ENCODE assay signal across 8 mouse cellular contexts in the genomic region with DNA sequence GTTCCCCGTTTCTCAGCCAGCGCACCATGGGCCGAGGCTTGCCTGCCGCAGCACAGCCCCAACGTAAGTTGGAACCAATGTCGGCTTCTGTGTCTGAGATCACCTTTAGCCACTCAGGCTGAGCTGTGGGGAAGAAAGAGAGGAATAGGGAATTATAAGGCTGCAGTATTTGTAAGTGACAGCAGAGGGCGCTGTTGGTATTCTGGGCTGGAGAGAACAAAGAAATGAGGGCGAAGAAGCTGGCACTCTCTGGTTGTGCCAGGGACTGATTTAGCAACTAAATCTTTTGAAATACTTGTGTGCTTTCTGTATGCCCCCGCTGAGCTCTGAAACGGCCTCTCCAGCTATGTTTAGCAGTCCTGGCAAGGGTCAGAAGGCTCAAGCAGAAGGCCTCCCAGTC. TPM values are rescaled to one million over a fixed set of nuclear protein-coding genes. Genes with fewer than 3 reads are reported as not detected.
DNase-seq lines count a peak whose midpoint lies in the region; ATAC-seq and TF ChIP-seq lines count a peak whose summit lies in the region.

No protein-coding gene starts in this region.

- H3K4me3 ChIP-seq in embryonic fibroblast, embryonic 13.5 days (ENCODE audit: insufficient read depth, low read length), result no peak overlapping the region
- H3K4me3 ChIP-seq in hindbrain, embryonic 16.5 days (ENCODE audit: low read length), result no peak overlapping the region
- H3K4me3 ChIP-seq in midbrain, embryonic 15.5 days, result no peak overlapping the region
- H3K4me3 ChIP-seq in small intestine, adult 2 months (ENCODE audit: low read depth, low read length), result no peak overlapping the region

- H3K27ac ChIP-seq in embryonic fibroblast, embryonic 13.5 days (ENCODE audit: insufficient read depth, low read length), result no peak overlapping the region
- peak overlapping the region; percentile 60 for H3K27ac ChIP-seq in hindbrain, embryonic 16.5 days (ENCODE audit: low read depth, low read length)
- H3K27ac ChIP-seq in midbrain, embryonic 15.5 days, result peak overlapping the region; percentile 81
- H3K27ac ChIP-seq in small intestine, adult 2 months (ENCODE audit: insufficient read depth, low read depth, low read length), result no peak overlapping the region

- intact Hi-C loops in left cerebral cortex, postnatal 14 days (cut with DNase I), result loop anchor here (1.0 to 10.0 kb wide), 2 partner anchors 68 to 219 kb away; partner anchors contain the start of gene Nfasc

- DNase-seq in heart, adult 8-10 months (ENCODE audit: low spot score), result peak; percentile 53
- no peak for DNase-seq in heart, adult 11 months
- DNase-seq in brain, embryonic 14.5 days (ENCODE audit: low read depth), result peak; percentile 94
- DNase-seq in left cerebral cortex, postnatal 14 days (ENCODE audit: low spot score in 2 of 2), result peak; percentile 90 to 91

- H3K36me3 ChIP-seq in hindbrain, embryonic 16.5 days (ENCODE audit: control insufficient read depth, insufficient read depth, low read length), result peaks cover 19% of the 10 kb centered on the region
- no peaks in the 10 kb centered on the region; the same call in 1 of the 2 replicates for H3K36me3 ChIP-seq in midbrain, embryonic 15.5 days (replicated peaks)
- no peaks in the 10 kb centered on the region for H3K36me3 ChIP-seq in small intestine, adult 2 months (ENCODE audit: control insufficient read depth, insufficient read depth, low read length)

- H3K27me3 ChIP-seq in hindbrain, embryonic 16.5 days (replicated peaks; ENCODE audit: control insufficient read depth, insufficient read depth, low read length), result no peaks in the 10 kb centered on the region
- H3K27me3 ChIP-seq in midbrain, embryonic 15.5 days (replicated peaks), result no peaks in the 10 kb centered on the region
- H3K27me3 ChIP-seq in small intestine, adult 2 months (ENCODE audit: control insufficient read depth, insufficient read depth, low read length), result no peaks in the 10 kb centered on the region

- no peaks in the 10 kb centered on the region for H3K9me3 ChIP-seq in hindbrain, embryonic 16.5 days (ENCODE audit: control insufficient read depth, low read length)
- no peaks in the 10 kb centered on the region for H3K9me3 ChIP-seq in midbrain, embryonic 15.5 days

- no peak overlapping the region for H3K4me2 ChIP-seq in hindbrain, embryonic 16.5 days (ENCODE audit: low read length)
- 0 out of 2 replicates have a peak overlapping the region, but pooled peaks have one; percentile 9 for H3K4me2 ChIP-seq in midbrain, embryonic 15.5 days

- H3K9ac ChIP-seq in hindbrain, embryonic 16.5 days (ENCODE audit: low read depth, low read length), result peak overlapping the region; percentile 57
- peak overlapping the region; percentile 22; the same call in 1 of the 2 replicates for H3K9ac ChIP-seq in midbrain, embryonic 15.5 days

- ATAC-seq in hindbrain, embryonic 16.5 days, result peak; percentile 79
- ATAC-seq in midbrain, embryonic 15.5 days (replicated peaks), result peak; percentile 59

- TF ChIP-seq CTCF in brain, embryonic 14.5 days (IDR thresholded peaks at IDR 0.05; ENCODE audit: borderline replicate concordance, extremely low read depth, insufficient read depth, insufficient read length), result peak; percentile 87
- TF ChIP-seq CTCF in embryonic fibroblast, embryonic 13.5 days (IDR thresholded peaks at IDR 0.05; ENCODE audit: borderline replicate concordance, insufficient read depth, low read length), result peak; percentile 17; the same call in 1 of the 2 replicates
- peak; percentile 68; the same call in 1 of the 2 replicates for TF ChIP-seq CTCF in small intestine, adult 2 months (IDR thresholded peaks at IDR 0.05; ENCODE audit: extremely low read depth, insufficient read length, insufficient replicate concordance, low read depth, low read length)

- no peak for TF ChIP-seq POLR2A in brain, embryonic 14.5 days (IDR thresholded peaks at IDR 0.05; ENCODE audit: borderline replicate concordance, extremely low read depth, insufficient read depth, insufficient read length, poor library complexity, severe bottlenecking)
- TF ChIP-seq POLR2A in embryonic fibroblast, embryonic 13.5 days (IDR thresholded peaks at IDR 0.05; ENCODE audit: low read depth, low read length), result no peak
- TF ChIP-seq POLR2A in small intestine, adult 2 months (IDR thresholded peaks at IDR 0.05; ENCODE audit: low read depth, low read length), result no peak; the same call in 1 of the 2 replicates

- H3K4me1 ChIP-seq in embryonic fibroblast, embryonic 13.5 days (ENCODE audit: control insufficient read depth, insufficient read depth, low read length), result no peaks in the 10 kb centered on the region
- H3K4me1 ChIP-seq in hindbrain, embryonic 16.5 days (ENCODE audit: control insufficient read depth, insufficient read depth, low read depth, low read length), result peaks cover 11% of the 10 kb centered on the region
- H3K4me1 ChIP-seq in midbrain, embryonic 15.5 days, result peaks cover 29% of the 10 kb centered on the region
- no peaks in the 10 kb centered on the region for H3K4me1 ChIP-seq in small intestine, adult 2 months (ENCODE audit: control insufficient read depth, insufficient read depth, insufficient read length, low read length)

- WGBS in hindbrain, embryonic 16.5 days, result 6% methylated on average over 10 of the region's 10 CpGs
- 4% methylated on average over 10 of the region's 10 CpGs for WGBS in midbrain, embryonic 15.5 days
- 7% methylated on average over 10 of the region's 10 CpGs for WGBS in small intestine, adult 2 months

RNA-seq across cellular contexts. Expression of gene Cntn2, which starts 17.2 kb away (rescaled TPM):
- 1 to 10 TPM; 2.7 to 4.6 (median 3.5) TPM for total RNA-seq in heart, adult 8-10 months (2022)
- polyA plus RNA-seq in brain, embryonic 14.5 days (2012; rRNA removed), result 92.0 and 111 TPM in 2 replicates
- not detected in 2 replicates for polyA plus RNA-seq in embryonic fibroblast, embryonic 13.5 days (2011; ENCODE audit: insufficient read length, low read depth, missing spikeins)
- polyA plus RNA-seq in hindbrain, embryonic 16.5 days (2015; fragmentation: Nextera tagmentation; extraction: Ambion mirVana), result 24.3 and 31.0 TPM in 2 replicates
- 10 to 100 TPM; 53.2 to 58.8 TPM for total RNA-seq in left cerebral cortex, postnatal 14 days (2021)
- polyA plus RNA-seq in midbrain, embryonic 15.5 days (2015; fragmentation: Nextera tagmentation; extraction: Ambion mirVana), result 38.9 and 44.0 TPM in 2 replicates
- polyA plus RNA-seq in small intestine, adult 2 months (2012; rRNA removed), result 0.08 and 0.13 TPM in 2 replicates

RNA-seq across cellular contexts. Expression of gene Tmem81, which starts 19.8 kb away (rescaled TPM):
- total RNA-seq in heart, adult 8-10 months (2022), result 1 to 10 TPM; 1.5 to 2.6 (median 1.8) TPM
- 2.3 TPM in 2 replicates for polyA plus RNA-seq in brain, embryonic 14.5 days (2012; rRNA removed)
- polyA plus RNA-seq in embryonic fibroblast, embryonic 13.5 days (2011; ENCODE audit: insufficient read length, low read depth, missing spikeins), result 3.2 and 4.9 TPM in 2 replicates
- polyA plus RNA-seq in hindbrain, embryonic 16.5 days (2015; fragmentation: Nextera tagmentation; extraction: Ambion mirVana), result 0.56 and 0.95 TPM in 2 replicates
- total RNA-seq in left cerebral cortex, postnatal 14 days (2021), result 1 to 10 TPM; 2.3 to 2.7 TPM
- 0.99 and 1.0 TPM in 2 replicates for polyA plus RNA-seq in midbrain, embryonic 15.5 days (2015; fragmentation: Nextera tagmentation; extraction: Ambion mirVana)
- 0.74 and 1.0 TPM in 2 replicates for polyA plus RNA-seq in small intestine, adult 2 months (2012; rRNA removed)

RNA-seq across cellular contexts. Expression of gene Rbbp5, which starts 48.7 kb away (rescaled TPM):
- 10 to 100 TPM; 15.8 to 29.0 (median 21.0) TPM for total RNA-seq in heart, adult 8-10 months (2022)
- 51.7 and 54.8 TPM in 2 replicates for polyA plus RNA-seq in brain, embryonic 14.5 days (2012; rRNA removed)
- 37.4 and 39.2 TPM in 2 replicates for polyA plus RNA-seq in embryonic fibroblast, embryonic 13.5 days (2011; ENCODE audit: insufficient read length, low read depth, missing spikeins)
- 36.4 and 45.2 TPM in 2 replicates for polyA plus RNA-seq in hindbrain, embryonic 16.5 days (2015; fragmentation: Nextera tagmentation; extraction: Ambion mirVana)
- total RNA-seq in left cerebral cortex, postnatal 14 days (2021), result 10 to 100 TPM; 35.7 to 43.8 TPM
- polyA plus RNA-seq in midbrain, embryonic 15.5 days (2015; fragmentation: Nextera tagmentation; extraction: Ambion mirVana), result 46.5 and 50.3 TPM in 2 replicates
- polyA plus RNA-seq in small intestine, adult 2 months (2012; rRNA removed), result 3.6 and 4.7 TPM in 2 replicates

Comparison
In these comparisons a context has a peak if more than half of its experiments do, and no peak if none do; other contexts are left out.
1. CTCF ChIP-seq: peak in every context shown above with its lines; median percentile 87 in brain, embryonic 14.5 days; 68 in small intestine, adult 2 months; 17 in embryonic fibroblast, embryonic 13.5 days.
2. H3K27ac ChIP-seq: peak in hindbrain, embryonic 16.5 days (single experiment) and midbrain, embryonic 15.5 days (single experiment); none in embryonic fibroblast, embryonic 13.5 days (single experiment) and small intestine, adult 2 months (single experiment).
3. RNA of gene Cntn2, which starts 17.2 kb away (polyA plus RNA-seq): 92.0 to 111 TPM in brain, embryonic 14.5 days, 38.9 to 44.0 TPM in midbrain, embryonic 15.5 days and 24.3 to 31.0 TPM in hindbrain, embryonic 16.5 days; 0.08 to 0.13 TPM in small intestine, adult 2 months and not detected in embryonic fibroblast, embryonic 13.5 days; every median in the first group is over 10 times any median in the second.